24 mouse cellular contexts compared by ENCODE assay signal in genomic region chr13:23603182-23603699, GRCm38 (mm10). TPM values are rescaled to one million over a fixed set of nuclear protein-coding genes. Genes with fewer than 3 reads are reported as not detected.
DNase-seq lines count a peak whose midpoint lies in the region; ATAC-seq and TF ChIP-seq lines count a peak whose summit lies in the region.
"Had no signal": no experiment of that assay in that cellular context is flagged by ENCODE, and none has a peak within 500 bp of the region (broad histone marks: within the 10 kb centered on the region; RNA-seq: fewer than 3 reads in every experiment).

No protein-coding gene starts in this region.

- H3K4me1 ChIP-seq in liver, embryonic 12.5 days: peaks cover 8% of the 10 kb centered on the region
- H3K4me1 ChIP-seq in liver, embryonic 11.5 days (replicated peaks; ENCODE audit: control insufficient read depth, insufficient read depth, low read length): no peaks in the 10 kb centered on the region
- peaks cover 4% of the 10 kb centered on the region for H3K4me1 ChIP-seq in liver, embryonic 16.5 days (ENCODE audit: control insufficient read depth, low read depth, low read length)
- H3K4me1 ChIP-seq in lung, embryonic 14.5 days (ENCODE audit: insufficient read depth): no peaks in the 10 kb centered on the region
- H3K4me1 ChIP-seq: embryonic facial prominence, embryonic 10.5 days; forebrain, embryonic 13.5 days; heart, embryonic 10.5 days; hindbrain, embryonic 12.5 days had no signal

- intact Hi-C loops in left cerebral cortex, postnatal 10 days (cut with DNase I): no loop called here

- H3K4me2 ChIP-seq in liver, embryonic 12.5 days: no peak overlapping the region; the same call in 1 of the 2 replicates
- no peak overlapping the region for H3K4me2 ChIP-seq in liver, embryonic 11.5 days
- H3K4me2 ChIP-seq in liver, embryonic 16.5 days (ENCODE audit: low read depth, low read length): no peak overlapping the region
- no peak overlapping the region for H3K4me2 ChIP-seq in lung, embryonic 14.5 days
- H3K4me2 ChIP-seq: forebrain, embryonic 13.5 days; hindbrain, embryonic 12.5 days had no signal

- no peak for DNase-seq in liver, embryonic 11.5 days (ENCODE audit: low spot score)
- DNase-seq in lung, embryonic 14.5 days: peak; percentile 32
- DNase-seq in lung, postnatal 10 days: peak; percentile 36
- no peak for DNase-seq in cerebellum, adult 8-10 months
- DNase-seq in embryo, embryonic 11 days: no peak
- no peak for DNase-seq in left cerebral cortex, postnatal 10 days (ENCODE audit: extremely low spot score in 1 of 2, low spot score in 2 of 2)
- DNase-seq: adrenal gland, postnatal 25 days; cerebellum, adult 11 months; cerebellum, adult 9-10 months; cerebellum, postnatal 25 days; forebrain, postnatal 0 days; gastrocnemius, postnatal 25 days; heart, postnatal 10 days; heart, postnatal 4 days had no signal

- ATAC-seq in liver, embryonic 12.5 days: no peak
- ATAC-seq in liver, embryonic 11.5 days (replicated peaks; ENCODE audit: low FRiP score): no peak
- no peak for ATAC-seq in liver, embryonic 16.5 days (ENCODE audit: low read depth)
- no peak for ATAC-seq in lung, embryonic 14.5 days (ENCODE audit: insufficient read depth)
- ATAC-seq: activated CD4-positive, CD25-positive, alpha-beta regulatory T cell, adult 4 months; forebrain, embryonic 13.5 days; forebrain, postnatal 0 days; hindbrain, embryonic 16.5 days; Patski had no signal

- H3K9me3 ChIP-seq in liver, embryonic 12.5 days (replicated peaks): no peaks in the 10 kb centered on the region
- no peaks in the 10 kb centered on the region for H3K9me3 ChIP-seq in liver, embryonic 11.5 days (ENCODE audit: control insufficient read depth, low read length)
- no peaks in the 10 kb centered on the region for H3K9me3 ChIP-seq in liver, embryonic 16.5 days (replicated peaks; ENCODE audit: control insufficient read depth, low read length)
- no peaks in the 10 kb centered on the region for H3K9me3 ChIP-seq in lung, embryonic 14.5 days (ENCODE audit: low read depth, low read length)
- H3K9me3 ChIP-seq: embryonic facial prominence, embryonic 10.5 days; forebrain, embryonic 13.5 days; heart, embryonic 10.5 days; hindbrain, embryonic 12.5 days had no signal

- 52% methylated on average over 7 of the region's 7 CpGs for WGBS in liver, embryonic 12.5 days (ENCODE audit: insufficient replicate concordance)
- 69% methylated on average over 7 of the region's 7 CpGs for WGBS in liver, embryonic 11.5 days
- WGBS in liver, embryonic 16.5 days (ENCODE audit: insufficient replicate concordance): 40% methylated on average over 7 of the region's 7 CpGs
- 67% methylated on average over 7 of the region's 7 CpGs for WGBS in lung, embryonic 14.5 days

- H3K27ac ChIP-seq in liver, embryonic 12.5 days: peak overlapping the region; percentile 13; the same call in 1 of the 2 replicates
- no peak overlapping the region for H3K27ac ChIP-seq in liver, embryonic 11.5 days (ENCODE audit: low read depth, low read length)
- no peak overlapping the region for H3K27ac ChIP-seq in liver, embryonic 16.5 days (ENCODE audit: low read length)
- no peak overlapping the region for H3K27ac ChIP-seq in lung, embryonic 14.5 days (ENCODE audit: low read depth)
- H3K27ac ChIP-seq: embryonic facial prominence, embryonic 10.5 days; forebrain, embryonic 13.5 days; heart, embryonic 10.5 days; hindbrain, embryonic 12.5 days had no signal

- H3K4me3 ChIP-seq in liver, embryonic 12.5 days: no peak overlapping the region
- H3K4me3 ChIP-seq in liver, embryonic 11.5 days (ENCODE audit: low read depth, low read length): no peak overlapping the region
- H3K4me3 ChIP-seq in liver, embryonic 16.5 days (ENCODE audit: low read depth, low read length): no peak overlapping the region
- H3K4me3 ChIP-seq in lung, embryonic 14.5 days (ENCODE audit: low read depth, low read length): no peak overlapping the region
- H3K4me3 ChIP-seq: embryonic facial prominence, embryonic 10.5 days; forebrain, embryonic 13.5 days; heart, embryonic 10.5 days; hindbrain, embryonic 12.5 days had no signal

- no peak overlapping the region; the same call in 1 of the 2 replicates for H3K9ac ChIP-seq in liver, embryonic 12.5 days
- no peak overlapping the region for H3K9ac ChIP-seq in liver, embryonic 11.5 days (ENCODE audit: low read depth, low read length)
- peak overlapping the region; percentile 33; the same call in 1 of the 2 replicates for H3K9ac ChIP-seq in liver, embryonic 16.5 days (ENCODE audit: low read depth, low read length)
- H3K9ac ChIP-seq in lung, embryonic 14.5 days: no peak overlapping the region
- H3K9ac ChIP-seq: forebrain, embryonic 13.5 days; forebrain, postnatal 0 days; hindbrain, embryonic 12.5 days had no signal

- no peak for TF ChIP-seq CTCF in lung, embryonic 14.5 days (IDR thresholded peaks at IDR 0.05; ENCODE audit: low read depth)

- no peaks in the 10 kb centered on the region; the same call in 1 of the 2 replicates for H3K36me3 ChIP-seq in liver, embryonic 12.5 days
- H3K36me3 ChIP-seq in liver, embryonic 11.5 days (ENCODE audit: control insufficient read depth, insufficient read depth, low read length): no peaks in the 10 kb centered on the region
- H3K36me3 ChIP-seq in liver, embryonic 16.5 days (ENCODE audit: control insufficient read depth, insufficient read depth): no peaks in the 10 kb centered on the region
- no peaks in the 10 kb centered on the region for H3K36me3 ChIP-seq in lung, embryonic 14.5 days (ENCODE audit: insufficient read depth)
- H3K36me3 ChIP-seq: embryonic facial prominence, embryonic 10.5 days; heart, embryonic 10.5 days; hindbrain, embryonic 12.5 days had no signal

- H3K27me3 ChIP-seq in liver, embryonic 12.5 days (replicated peaks): no peaks in the 10 kb centered on the region
- no peaks in the 10 kb centered on the region for H3K27me3 ChIP-seq in liver, embryonic 11.5 days (replicated peaks; ENCODE audit: control insufficient read depth, insufficient read depth, low read length)
- no peaks in the 10 kb centered on the region for H3K27me3 ChIP-seq in liver, embryonic 16.5 days (ENCODE audit: control insufficient read depth, insufficient read depth, low read depth, low read length)
- H3K27me3 ChIP-seq in lung, embryonic 14.5 days (ENCODE audit: insufficient read depth, low read length): no peaks in the 10 kb centered on the region
- H3K27me3 ChIP-seq: CH12.LX; forebrain, embryonic 13.5 days; hindbrain, embryonic 12.5 days; Patski had no signal

RNA-seq across cellular contexts. Expression of gene Hist1h2be, which starts 17.7 kb away (rescaled TPM):
- polyA plus RNA-seq in liver, embryonic 12.5 days (2016; fragmentation: Nextera tagmentation; extraction: Ambion mirVana): 2.1 and 2.2 TPM in 2 replicates
- polyA plus RNA-seq in liver, embryonic 11.5 days (2014; fragmentation: Nextera tagmentation; extraction: Ambion mirVana): 4.4 TPM in 2 replicates
- polyA plus RNA-seq in liver, embryonic 16.5 days (2015; fragmentation: Nextera tagmentation; extraction: Ambion mirVana): 1.9 and 2.0 TPM in 2 replicates
- polyA plus RNA-seq in lung, embryonic 14.5 days (2014; fragmentation: Nextera tagmentation; extraction: Ambion mirVana): 2.5 and 3.0 TPM in 2 replicates
- total RNA-seq in left cerebral cortex, postnatal 10 days (2021): 1 to 10 TPM; 6.8 to 7.2 TPM

RNA-seq across cellular contexts. Expression of gene Hist1h1e, which starts 19.1 kb away (rescaled TPM):
- 26.5 and 27.9 TPM in 2 replicates for polyA plus RNA-seq in liver, embryonic 12.5 days (2016; fragmentation: Nextera tagmentation; extraction: Ambion mirVana)
- 17.5 and 21.2 TPM in 2 replicates for polyA plus RNA-seq in liver, embryonic 11.5 days (2014; fragmentation: Nextera tagmentation; extraction: Ambion mirVana)
- 23.6 and 27.8 TPM in 2 replicates for polyA plus RNA-seq in liver, embryonic 16.5 days (2015; fragmentation: Nextera tagmentation; extraction: Ambion mirVana)
- polyA plus RNA-seq in lung, embryonic 14.5 days (2014; fragmentation: Nextera tagmentation; extraction: Ambion mirVana): 22.6 and 25.7 TPM in 2 replicates
- total RNA-seq in left cerebral cortex, postnatal 10 days (2021): 10 to 100 TPM; 62.5 to 68.0 TPM

RNA-seq across cellular contexts. Expression of gene Hist1h4d, which starts 21.8 kb away (rescaled TPM):
- polyA plus RNA-seq in liver, embryonic 12.5 days (2016; fragmentation: Nextera tagmentation; extraction: Ambion mirVana): 128 and 134 TPM in 2 replicates
- polyA plus RNA-seq in liver, embryonic 11.5 days (2014; fragmentation: Nextera tagmentation; extraction: Ambion mirVana): 92.8 and 99.3 TPM in 2 replicates
- polyA plus RNA-seq in liver, embryonic 16.5 days (2015; fragmentation: Nextera tagmentation; extraction: Ambion mirVana): 126 and 155 TPM in 2 replicates
- 144 and 147 TPM in 2 replicates for polyA plus RNA-seq in lung, embryonic 14.5 days (2014; fragmentation: Nextera tagmentation; extraction: Ambion mirVana)
- total RNA-seq in left cerebral cortex, postnatal 10 days (2021): 100 to 1,000 TPM; 134 to 145 TPM

RNA-seq across cellular contexts. Expression of gene Hist1h3d, which starts 27.7 kb away (rescaled TPM):
- polyA plus RNA-seq in liver, embryonic 12.5 days (2016; fragmentation: Nextera tagmentation; extraction: Ambion mirVana): 5.3 and 6.2 TPM in 2 replicates
- polyA plus RNA-seq in liver, embryonic 11.5 days (2014; fragmentation: Nextera tagmentation; extraction: Ambion mirVana): 7.7 and 8.5 TPM in 2 replicates
- polyA plus RNA-seq in liver, embryonic 16.5 days (2015; fragmentation: Nextera tagmentation; extraction: Ambion mirVana): 6.6 and 7.7 TPM in 2 replicates
- polyA plus RNA-seq in lung, embryonic 14.5 days (2014; fragmentation: Nextera tagmentation; extraction: Ambion mirVana): 10.0 and 13.9 TPM in 2 replicates
- 1 to 10 TPM; 8.4 to 9.1 TPM for total RNA-seq in left cerebral cortex, postnatal 10 days (2021)
- polyA plus RNA-seq: activated CD4-positive, CD25-positive, alpha-beta regulatory T cell, adult 4 months had no signal

RNA-seq across cellular contexts. Expression of gene Hist1h2ad, which starts 29.1 kb away (rescaled TPM):
- 1.2 and 3.1 TPM in 2 replicates for polyA plus RNA-seq in liver, embryonic 12.5 days (2016; fragmentation: Nextera tagmentation; extraction: Ambion mirVana)
- polyA plus RNA-seq in liver, embryonic 11.5 days (2014; fragmentation: Nextera tagmentation; extraction: Ambion mirVana): 0.84 and 0.92 TPM in 2 replicates
- 2.2 and 3.8 TPM in 2 replicates for polyA plus RNA-seq in liver, embryonic 16.5 days (2015; fragmentation: Nextera tagmentation; extraction: Ambion mirVana)
- 4.2 and 4.9 TPM in 2 replicates for polyA plus RNA-seq in lung, embryonic 14.5 days (2014; fragmentation: Nextera tagmentation; extraction: Ambion mirVana)
- 1 to 10 TPM; 5.8 to 9.4 TPM for total RNA-seq in left cerebral cortex, postnatal 10 days (2021)
- polyA plus RNA-seq: forebrain, postnatal 0 days had no signal

Comparison
In these comparisons a context has a peak if more than half of its experiments do, and no peak if none do; other contexts are left out.
1. DNase-seq: peak in lung, embryonic 14.5 days (single experiment) and lung, postnatal 10 days (single experiment); none in liver, embryonic 11.5 days (single experiment), cerebellum, adult 8-10 months (single experiment), embryo, embryonic 11 days (single experiment) and left cerebral cortex, postnatal 10 days (0 of 2).